Mouse (Mus musculus): ENCODE results near the gene Pex14. TPM values are rescaled to one million over a fixed set of nuclear protein-coding genes. Genes with fewer than 3 reads are reported as not detected.
"Not testable (repeated sequence)": the region's sequence is repeated elsewhere in the genome, so short reads cannot be mapped to it uniquely, and the experiment has no call there.

Gene Pex14
- total RNA-seq, 2 experiments from 2014 or later = 26.5 to 27.2 TPM

DNA sequence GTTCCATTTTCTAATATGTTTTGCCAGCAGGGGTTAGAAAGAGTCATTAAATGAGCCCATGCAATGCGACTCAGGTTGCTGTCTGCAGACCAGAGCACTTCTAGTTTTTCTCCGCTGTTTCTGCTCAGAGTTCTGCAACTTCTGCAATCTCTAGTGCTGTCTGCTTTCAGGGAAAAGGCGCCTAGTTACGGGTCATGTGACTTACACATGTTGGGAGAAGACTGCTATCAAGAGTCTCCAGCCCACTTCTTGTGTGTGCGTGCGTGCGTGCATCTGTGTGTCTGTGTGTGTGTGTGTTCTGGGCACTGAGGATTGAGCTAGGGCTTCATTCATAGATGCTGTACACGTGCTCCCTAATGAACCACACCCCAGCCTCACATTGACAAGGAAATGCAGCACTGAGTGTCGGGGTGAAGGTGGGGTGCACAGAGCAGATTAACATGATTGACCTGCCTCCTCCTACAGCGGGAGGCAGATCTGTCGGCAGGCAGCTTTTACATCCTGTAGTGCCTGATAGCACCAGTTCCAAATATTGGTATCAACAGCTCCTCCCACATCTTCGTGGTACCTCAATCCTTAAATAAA is 20.4 kb upstream of the Pex14 start:
- intact Hi-C loops (cut with DNase I); DNase-seq: not testable (repeated sequence)

DNA sequence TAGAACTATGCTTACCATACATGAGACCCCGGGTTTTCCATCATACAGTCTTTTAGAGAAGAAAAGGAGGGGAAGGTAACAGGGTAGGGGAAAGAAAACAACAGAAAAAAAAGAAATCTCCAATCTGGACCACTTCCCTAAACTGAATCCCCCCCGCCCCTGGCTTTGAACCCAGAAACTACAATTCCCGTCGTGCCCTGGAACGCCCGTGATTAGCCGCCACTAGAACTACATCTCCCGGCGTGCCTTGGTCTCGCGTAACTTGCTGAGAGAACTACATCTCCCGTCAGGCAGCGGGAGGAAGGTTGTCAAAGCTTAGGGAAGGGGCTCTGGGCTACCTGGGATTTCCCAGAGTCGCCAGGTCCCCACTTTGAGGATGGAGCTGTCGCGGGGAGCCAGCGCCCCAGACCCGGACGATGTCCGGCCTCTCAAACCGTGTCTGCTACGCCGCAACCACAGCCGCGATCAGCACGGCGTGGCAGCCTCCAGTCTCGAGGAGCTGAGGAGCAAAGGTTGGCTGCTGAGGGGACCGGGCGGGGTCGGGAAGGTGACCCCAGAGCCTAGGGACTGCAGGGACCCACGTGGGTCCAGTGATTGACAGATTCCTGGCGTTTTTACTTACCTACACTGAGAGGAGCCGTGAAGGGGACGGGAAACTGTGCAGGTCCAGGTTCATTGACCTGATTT is 4.3 kb upstream of the Pex14 start, which contains the start of gene Dffa:
Gene Dffa (plus strand): TSS at position 272 of the 687 bp plus-strand sequence.
- DNase-seq = peak; percentile 96
- intact Hi-C loops (cut with DNase I) = loop anchor here (5.0 kb wide), 1 partner anchor 983 kb away; the partner anchor contains the start of gene Gpr157

DNA sequence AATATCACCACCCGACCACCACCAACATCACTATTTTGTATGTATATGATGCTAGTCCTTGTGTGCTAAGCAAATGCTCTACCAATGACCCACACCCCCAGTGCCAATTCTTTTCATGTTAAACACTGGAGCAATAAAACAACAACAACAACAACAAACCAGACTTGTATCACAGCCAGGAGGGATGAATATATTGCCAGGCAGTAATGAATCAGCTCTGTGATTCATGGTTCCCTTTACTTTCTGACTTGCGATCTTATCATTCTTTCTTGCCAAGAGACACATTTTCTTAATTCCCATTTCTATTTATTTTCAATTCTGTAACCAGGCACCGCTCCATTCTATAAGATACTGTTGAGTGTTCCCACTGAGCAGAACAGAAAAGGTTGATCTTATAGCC is 1.8 kb upstream of the Pex14 start:
- DNase-seq = no peak
- intact Hi-C loops (cut with DNase I) = loop anchor here (5.0 kb wide), 1 partner anchor 986 kb away; the partner anchor contains the start of gene Gpr157

DNA sequence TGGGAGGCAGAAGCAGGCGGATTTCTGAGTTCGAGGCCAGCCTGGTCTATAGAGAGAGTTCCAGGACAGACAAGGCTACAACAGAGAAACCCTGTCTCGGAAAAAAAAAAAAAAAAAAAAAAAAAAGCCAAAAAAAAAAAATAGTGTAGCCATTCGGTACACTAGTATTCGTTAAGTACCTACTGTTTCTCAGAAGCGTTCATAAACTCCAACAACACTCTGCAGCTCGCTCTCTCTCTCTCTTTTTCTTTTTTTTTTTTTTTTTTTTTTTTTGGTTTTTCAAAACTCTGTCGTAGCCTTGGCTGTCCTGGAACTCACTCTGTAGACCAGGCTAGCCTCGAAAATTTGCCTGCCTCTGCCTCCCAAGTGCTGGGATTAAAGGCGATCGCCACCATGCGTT is 773 bp upstream of the Pex14 start:
- not testable (repeated sequence) for DNase-seq
- intact Hi-C loops (cut with DNase I) = loop anchor here (5.0 kb wide), 1 partner anchor 987 kb away; the partner anchor contains the start of gene Gpr157

DNA sequence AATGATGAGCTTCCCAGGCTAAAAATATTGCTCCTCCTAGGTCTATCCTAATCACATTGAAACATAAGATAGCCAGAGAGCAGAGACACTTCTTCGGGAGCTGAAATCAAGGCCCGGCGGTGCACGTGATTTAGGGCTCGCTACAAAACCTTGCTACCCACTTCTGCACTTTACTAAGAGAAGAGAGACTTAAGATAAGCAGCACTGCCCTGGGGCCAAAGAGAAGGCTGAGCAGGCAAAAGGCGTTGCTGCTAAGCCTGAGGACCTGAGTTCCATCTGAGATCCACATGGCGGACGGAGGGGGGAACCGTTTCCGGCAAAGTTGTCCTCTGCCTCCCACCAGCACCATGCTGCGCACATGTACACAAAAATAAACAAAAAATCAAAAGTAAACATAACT is 1.1 kb downstream of the Pex14 start:
- intact Hi-C loops (cut with DNase I) = no loop called here
- no peak for DNase-seq

DNA sequence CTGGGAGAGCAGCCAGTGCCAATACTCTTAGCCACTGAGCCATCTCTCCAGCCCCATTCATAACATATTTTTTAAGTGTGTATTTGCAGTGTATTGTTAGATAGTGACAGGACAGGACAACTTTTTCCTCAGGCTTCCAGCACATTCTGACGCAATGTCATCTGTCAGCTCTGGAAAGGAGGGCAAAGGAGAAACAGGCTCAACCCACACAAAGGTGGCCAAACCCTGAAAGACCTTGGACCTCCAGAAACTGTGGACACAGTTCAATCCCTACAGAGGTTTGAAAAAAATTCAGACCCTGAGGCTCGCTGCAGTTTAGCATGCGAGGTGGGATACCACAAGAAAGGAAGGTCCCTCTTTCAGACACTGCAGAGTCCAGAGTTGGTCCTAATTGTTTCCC is 1.7 kb downstream of the Pex14 start:
- no peak for DNase-seq
- intact Hi-C loops (cut with DNase I) = no loop called here

DNA sequence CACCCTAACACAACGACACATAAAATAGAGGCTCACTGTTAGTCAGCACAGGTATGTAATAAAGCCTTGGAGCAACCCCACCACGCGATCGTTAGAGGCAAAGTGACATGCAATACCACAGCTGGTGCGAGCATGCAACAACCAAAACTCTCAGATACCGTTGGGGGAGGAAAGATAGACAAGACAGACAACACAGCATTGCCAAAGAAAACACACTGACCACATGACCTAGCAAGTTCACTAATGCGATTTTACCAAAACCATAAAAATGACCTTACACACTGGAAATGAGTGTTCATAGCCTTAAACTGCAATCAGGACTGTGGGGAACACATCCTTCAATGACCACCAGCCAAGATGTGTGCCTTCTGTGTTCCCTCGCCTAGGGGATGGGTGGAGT is 8.3 kb downstream of the Pex14 start:
- intact Hi-C loops (cut with DNase I) = no loop called here
- no peak for DNase-seq

DNA sequence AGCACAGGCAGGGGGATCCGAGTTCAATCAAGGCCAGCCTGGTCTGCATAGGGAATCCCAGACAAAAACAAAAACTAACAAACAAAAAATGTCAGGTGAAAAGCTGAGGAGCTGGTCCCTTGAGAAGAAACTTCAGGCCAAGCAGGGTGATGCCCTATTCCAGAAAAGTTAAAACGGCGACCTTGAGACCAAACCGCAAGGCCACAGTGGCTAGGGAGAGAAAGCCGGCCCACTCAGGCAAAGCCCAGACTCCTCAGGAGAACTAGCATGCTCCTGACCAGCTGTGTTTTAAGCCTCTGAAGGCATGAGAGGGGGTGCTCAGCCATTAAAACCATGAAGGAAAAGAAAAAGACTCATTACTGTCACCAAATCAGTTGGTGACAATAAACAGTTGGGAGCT is 14.3 kb downstream of the Pex14 start:
- intact Hi-C loops (cut with DNase I) = no loop called here
- DNase-seq = no peak

DNA sequence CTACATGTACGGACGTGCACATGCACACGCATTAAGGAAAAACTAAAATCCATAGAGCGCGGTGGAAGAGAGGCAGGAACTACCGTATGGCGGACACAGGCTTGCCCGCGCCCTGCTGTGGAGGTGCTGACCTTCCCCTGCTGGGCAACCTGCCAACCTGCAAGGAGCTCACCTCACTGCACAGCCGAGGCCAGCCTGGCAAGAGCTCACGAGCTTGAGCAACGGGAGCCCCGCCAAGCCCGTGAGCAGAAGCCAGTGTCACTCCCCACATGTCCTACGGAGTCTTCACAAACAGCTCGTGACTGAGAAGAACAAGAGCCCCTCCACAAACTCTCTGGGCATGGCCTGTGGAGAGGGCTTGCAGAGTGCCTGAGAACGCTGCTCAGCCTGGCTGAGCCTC is 18.1 kb downstream of the Pex14 start:
- intact Hi-C loops (cut with DNase I) = no loop called here
- DNase-seq = peak; percentile 83 to 89

DNA sequence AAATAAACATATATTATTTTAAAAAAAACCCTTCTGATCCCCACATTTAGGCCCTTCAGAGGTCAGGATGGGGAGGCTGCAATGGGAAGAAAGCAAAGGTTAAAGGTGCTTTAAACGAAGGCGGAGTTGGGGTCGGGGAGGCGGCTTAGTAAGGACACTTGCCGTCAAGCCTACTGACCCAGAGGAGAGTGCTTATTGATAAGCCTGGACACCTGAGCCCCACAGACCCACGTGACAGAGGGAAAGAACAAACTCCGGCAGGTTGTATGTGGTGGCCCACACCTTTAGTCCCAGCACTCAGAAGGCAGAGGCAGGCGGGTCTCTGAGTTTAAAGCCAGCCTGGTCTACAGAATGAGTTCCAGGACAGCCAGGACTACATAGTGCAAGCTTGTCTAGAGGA is 19.6 kb downstream of the Pex14 start:
- intact Hi-C loops (cut with DNase I) = no loop called here

DNA sequence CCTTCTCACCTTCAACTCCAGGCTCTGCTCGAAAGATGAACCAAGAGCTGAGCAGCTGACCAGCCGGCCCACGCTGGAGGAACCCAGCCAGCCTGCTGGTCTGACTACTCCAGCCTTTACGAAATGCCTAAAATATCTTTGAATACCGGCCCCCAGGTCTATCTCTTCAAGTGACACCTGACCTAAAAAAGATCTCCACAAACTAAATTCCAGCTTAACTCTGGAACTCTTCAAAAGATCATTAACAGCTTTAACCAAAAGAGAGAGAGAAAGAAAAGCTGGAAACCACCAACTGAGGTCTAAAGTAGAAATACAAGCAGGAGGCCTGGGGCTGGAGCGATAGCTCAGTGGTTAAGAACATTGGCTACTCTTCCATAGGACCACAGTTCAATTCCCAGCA is 20.0 kb downstream of the Pex14 start:
- intact Hi-C loops (cut with DNase I) = loop anchor here (5.0 kb wide), 1 partner anchor 267 kb away; no protein-coding TSS in a partner anchor
- DNase-seq = no peak

More for the DNA sequence above, 19.6 kb downstream of the Pex14 start:
- no peak for DNase-seq

DNA sequence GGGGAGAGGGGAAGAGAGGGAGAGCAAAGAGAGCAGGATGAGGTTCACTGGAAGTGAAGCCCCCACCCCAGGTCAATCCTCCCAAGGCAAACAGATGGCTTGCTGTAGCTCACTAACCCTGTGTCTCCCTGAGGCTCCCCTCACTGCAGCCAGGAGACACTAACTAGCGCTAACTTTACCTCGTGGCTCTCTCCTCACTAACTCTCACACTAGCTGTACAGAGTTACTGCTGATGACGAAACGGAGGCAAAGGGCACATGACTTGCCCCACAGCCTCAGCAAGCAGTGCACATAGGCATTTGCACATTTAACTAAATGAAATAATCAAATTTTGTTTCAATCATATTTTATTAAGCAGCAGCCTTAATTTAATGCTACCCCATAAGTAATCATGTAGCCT is 21.4 kb downstream of the Pex14 start:
- intact Hi-C loops (cut with DNase I) = loop anchor here (5.0 kb wide), 1 partner anchor 266 kb away; no protein-coding TSS in a partner anchor
- DNase-seq = no peak

DNA sequence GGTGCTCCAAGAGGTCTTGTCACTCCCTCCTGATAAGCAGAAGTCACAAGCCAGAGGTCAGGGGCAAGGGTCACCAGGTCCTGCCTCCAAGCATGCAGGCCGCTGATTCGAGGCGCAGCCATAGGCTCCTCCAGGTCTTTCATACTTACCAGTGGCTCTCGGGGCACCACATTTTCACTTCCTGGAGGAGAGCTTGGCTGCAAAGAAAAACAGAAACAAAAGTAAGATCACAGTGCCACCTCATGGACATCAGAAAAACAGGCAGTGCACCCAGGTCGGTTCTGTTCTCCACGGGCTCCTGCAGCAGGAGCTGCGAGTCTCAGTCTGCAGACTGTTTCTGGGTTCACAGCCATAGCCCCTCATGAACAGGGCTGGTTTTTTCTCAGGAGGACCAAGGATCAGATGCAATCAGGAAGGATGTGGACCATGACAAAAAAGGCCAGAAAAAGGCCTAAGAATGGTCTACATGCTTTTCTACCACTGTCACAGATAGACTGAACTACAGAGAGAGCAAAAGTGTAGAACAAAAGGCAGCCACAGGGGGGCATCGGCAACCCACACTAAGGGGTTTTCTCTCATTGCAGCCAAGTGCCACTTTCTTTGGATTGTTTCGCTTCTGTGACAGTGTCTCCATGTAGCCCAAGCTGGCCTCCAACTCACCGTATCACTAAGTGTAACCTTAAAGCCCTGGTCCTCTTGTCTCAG is 23.7 kb downstream of the Pex14 start:
- peak; percentile 83 for DNase-seq
- intact Hi-C loops (cut with DNase I) = loop anchor here (1.0 to 5.0 kb wide), 4 partner anchors 61 to 371 kb away; partner anchors contain the start of gene Cenps

DNA sequence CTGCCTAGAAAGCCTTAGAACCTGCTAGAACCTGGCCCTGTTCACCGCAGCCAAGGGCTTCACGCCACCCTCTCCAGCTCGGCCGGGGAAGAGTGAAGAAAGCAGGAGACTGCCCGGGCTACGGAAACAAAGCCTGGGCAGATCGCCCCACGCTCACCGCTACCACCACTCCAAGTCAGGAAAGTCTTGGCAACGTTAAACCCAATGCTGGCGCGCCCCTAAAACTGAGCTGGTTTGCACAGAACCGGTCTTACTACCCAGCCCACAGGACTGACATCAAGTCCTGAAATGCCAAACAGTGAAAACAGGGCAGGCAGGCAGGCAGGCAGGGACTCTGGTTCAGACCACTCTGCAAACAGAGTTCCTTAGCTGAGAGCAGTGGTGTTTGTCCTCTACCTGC is 24.6 kb downstream of the Pex14 start:
- DNase-seq = no peak
- intact Hi-C loops (cut with DNase I) = loop anchor here (5.0 kb wide), 1 partner anchor 263 kb away; no protein-coding TSS in a partner anchor

DNA sequence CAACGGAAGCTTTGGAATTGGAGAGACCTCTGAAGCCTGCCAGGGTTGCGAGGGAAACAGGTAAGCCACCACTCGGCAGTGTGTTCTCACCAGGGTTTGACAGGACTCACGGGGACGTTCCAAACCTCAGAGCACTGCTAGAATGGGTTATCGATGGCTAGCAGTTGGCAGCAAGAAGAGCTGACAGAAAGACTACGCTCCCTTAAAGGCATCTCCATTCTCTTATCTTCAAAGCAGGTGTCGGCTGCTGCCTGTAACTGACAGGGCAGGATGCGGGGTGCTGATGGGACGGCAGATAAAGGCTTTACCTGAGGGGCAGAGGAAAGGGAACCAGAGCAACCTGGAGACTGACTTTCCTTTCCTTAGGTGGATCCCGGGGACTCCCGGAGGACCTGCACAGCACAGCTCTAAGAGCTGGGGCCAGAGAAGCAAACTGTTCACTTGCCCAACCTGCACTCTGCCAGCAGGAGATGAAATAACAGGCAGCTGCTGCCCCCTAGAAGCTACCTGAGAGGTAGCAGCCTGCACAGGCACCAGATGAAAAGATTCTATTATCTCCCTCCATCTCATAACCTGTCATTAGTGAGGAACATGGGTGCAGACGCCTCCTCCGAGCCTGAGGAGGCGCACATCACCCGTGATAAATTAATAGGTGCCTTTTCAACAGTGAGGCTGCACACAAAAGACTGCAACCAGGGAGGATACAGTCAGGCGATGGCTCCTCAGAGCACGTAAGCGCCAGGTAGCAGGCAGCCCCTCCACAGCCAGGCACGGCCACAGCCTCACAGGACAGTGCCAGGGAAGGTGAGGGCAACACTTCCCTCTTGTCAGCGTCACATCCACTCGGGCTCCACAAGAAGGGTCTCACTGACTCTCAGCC is 32.8 kb downstream of the Pex14 start:
- intact Hi-C loops (cut with DNase I) = no loop called here

DNA sequence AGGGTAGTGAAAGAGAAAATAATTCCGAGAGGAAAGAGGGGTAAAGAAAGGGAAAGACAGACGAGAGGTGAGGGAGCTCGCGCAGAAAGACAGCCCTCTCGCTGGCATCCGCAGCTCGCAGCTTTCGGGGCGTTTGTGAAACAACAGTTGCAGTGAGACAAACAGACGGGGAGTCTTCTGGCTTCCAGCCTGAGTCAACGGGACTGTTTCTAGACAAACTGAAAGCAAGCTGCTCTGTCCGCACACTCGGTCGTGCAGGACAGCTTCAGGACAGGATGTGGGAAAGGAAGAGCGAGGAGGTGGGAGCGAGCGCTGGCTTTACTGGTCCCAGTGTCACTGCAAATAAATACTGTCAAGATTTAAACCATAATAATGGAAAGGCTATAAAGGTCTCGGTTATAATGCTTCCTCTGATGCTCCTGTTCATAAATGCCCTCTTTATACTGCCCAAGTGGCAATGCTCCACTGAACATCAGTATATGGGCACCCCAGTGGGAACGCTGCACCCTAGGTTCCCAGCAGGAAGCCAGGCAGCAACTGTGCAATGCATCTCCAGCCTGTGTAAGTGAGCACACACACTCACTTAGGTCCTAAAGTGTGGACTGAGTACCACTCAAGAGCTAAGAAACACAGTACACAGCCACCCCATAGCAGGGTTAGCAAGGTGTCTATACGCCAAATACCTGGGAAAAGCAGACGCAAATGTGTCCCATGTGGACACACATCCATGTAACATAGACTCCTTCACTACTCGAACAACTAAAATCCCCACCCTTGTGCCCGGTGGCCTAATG is 35.4 kb downstream of the Pex14 start:
- intact Hi-C loops (cut with DNase I) = loop anchor here (5.0 kb wide), 1 partner anchor 322 kb away; no protein-coding TSS in a partner anchor
- DNase-seq = no peak

More for the DNA sequence above, 32.8 kb downstream of the Pex14 start:
- DNase-seq = no peak

DNA sequence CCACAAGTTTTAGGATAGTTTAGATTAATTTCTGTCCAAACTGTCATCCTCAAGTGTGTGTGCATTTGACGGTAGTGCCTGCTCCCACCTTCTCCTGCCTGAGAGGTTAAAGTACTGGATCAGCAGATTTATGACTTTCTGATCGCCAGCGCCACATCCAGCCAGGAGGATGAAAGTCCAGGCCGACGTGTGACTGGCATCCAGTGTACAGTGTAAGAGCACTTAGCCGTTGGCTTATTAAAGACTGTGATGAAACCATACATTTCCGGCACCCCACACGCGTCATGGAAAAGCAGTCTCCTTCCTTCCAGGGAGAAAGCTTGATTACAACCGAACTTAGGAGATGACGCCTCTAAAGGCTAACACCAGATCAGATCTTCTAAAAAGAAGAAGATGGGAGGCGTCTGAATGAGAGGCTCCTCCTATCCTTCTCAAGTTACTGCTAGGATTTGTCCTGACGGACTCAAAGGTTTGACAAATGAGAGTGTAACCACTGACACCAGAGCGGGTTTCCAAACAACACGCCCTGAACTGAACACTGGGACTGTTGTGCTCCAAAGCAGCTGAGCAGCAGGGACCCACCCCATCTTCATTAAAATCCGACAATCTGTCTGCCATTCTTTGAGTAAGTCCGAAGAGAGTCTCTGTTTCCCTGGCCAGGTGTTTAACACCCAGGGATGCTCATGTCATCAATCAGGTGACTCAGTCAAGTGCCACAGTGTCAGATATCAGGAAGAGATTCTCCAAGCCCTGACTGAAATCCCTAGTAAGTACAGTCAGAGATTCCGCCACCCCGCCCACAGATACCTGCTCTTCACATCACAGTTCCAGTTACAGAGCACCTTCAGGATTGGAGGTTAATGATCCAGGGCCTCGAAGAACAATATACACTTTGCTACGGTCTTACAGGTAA is 37.0 kb downstream of the Pex14 start:
- intact Hi-C loops (cut with DNase I) = loop anchor here (5.0 kb wide), 1 partner anchor 320 kb away; no protein-coding TSS in a partner anchor
- no peak for DNase-seq

DNA sequence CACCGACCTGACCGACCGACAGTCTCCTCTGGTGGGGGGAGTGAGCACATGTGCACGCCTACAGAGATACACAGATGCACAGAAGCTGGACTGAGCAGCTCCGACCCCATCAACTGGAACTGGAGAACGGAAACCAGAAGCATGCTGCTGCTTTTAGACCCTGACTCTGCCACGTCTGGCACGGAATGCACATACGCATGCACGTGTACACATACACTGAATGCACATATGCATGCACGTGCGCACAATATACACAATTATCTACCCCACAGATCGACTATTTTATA is 38.3 kb downstream of the Pex14 start:
- DNase-seq = no peak
- intact Hi-C loops (cut with DNase I) = loop anchor here (5.0 kb wide), 1 partner anchor 319 kb away; no protein-coding TSS in a partner anchor

All from heart, postnatal 10 days (tissue).